Mouse (Mus musculus): ENCODE data around the gene Mfsd11.
A peak's percentile ranks its signal among the peaks of the same experiment; 100 is the strongest.
"Not testable (repeated sequence)": the region's sequence is repeated elsewhere in the genome, so short reads cannot be mapped to it uniquely, and the experiment has no call there.

Gene Mfsd11

GRCm38 (mm10) chr11:116821057-116821940 is 30.9 kb upstream of the Mfsd11 start:
- DNase-seq (ENCODE audit: low spot score), result no peak

DNA sequence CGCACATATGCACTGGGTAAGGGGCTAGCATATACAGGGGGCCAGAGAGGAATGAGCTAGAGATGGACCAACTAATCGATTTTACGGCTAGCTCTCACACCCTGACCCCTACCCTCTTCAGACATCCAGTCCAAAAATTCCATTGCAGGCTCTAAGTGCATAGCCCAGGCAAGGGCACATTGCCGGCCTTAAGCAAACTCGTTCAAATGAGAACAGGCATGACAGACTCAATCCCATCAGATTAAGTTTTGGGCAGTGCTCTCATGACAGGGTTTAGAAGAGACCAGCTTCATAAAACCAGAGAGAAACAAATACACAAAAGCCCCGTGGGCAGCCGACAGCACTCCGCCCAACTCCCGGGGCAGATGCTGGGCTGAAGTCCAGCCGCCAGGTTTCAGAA is 30.0 kb upstream of the Mfsd11 start:
- no peak for DNase-seq (ENCODE audit: low spot score)

- DNase-seq (ENCODE audit: low spot score), result no peak
Observed at GRCm38 (mm10) chr11:116822626-116823025, 29.6 kb upstream of the Mfsd11 start.

- DNase-seq (ENCODE audit: low spot score), result no peak
Observed at GRCm38 (mm10) chr11:116823255-116823654, 29.0 kb upstream of the Mfsd11 start.

GRCm38 (mm10) chr11:116823885-116824284 is 28.4 kb upstream of the Mfsd11 start:
- not testable (repeated sequence) for DNase-seq (ENCODE audit: low spot score)

- DNase-seq (ENCODE audit: low spot score), result no peak
Observed at GRCm38 (mm10) chr11:116825230-116825629, 27.0 kb upstream of the Mfsd11 start.

DNA sequence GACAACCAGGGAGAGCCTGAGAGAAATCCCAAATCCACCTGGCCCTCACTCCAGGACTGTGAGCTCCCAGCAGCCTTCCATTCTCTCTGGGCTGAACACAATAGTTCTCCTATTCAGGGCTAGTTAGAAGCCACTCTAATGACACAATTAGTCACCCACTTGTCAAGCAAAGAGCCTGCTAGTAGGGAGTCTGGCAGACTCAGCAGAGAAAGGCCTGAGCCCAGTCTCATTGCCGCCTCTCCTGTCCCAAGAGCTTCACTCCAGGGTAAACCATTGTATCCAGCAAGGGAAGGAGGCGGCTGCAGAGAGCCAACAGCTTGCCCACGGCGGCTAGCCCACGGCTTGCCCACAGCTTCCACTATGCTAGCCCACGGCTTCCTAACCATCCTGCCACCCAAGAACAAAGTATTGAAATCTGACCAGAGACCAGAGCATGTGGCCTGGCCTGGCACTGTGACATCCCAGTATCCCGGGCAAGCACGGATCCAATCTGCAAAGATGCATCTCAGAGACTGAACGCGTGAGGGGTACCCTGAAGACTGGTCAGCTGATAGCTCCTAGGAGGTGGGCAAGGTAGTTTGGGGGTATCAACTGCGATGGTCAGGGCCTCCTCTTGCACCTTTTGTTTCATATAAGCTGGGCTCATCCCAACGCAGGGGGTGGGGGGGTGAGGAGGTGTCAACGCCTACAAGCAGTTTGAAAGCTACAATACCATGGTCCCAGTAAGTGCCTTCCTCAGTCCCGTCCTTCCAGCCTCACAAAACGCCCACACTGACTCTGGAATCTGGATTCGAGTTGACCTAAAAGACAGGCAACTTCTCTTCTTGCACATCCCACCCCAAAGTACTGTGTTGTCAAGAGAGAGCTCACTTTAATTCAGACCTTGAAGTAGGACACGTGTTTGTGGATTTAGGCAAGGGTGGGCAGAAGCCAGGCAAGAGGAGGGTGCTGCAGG is 25.4 kb upstream of the Mfsd11 start:
- DNase-seq (ENCODE audit: low spot score), result no peak

- DNase-seq (ENCODE audit: low spot score), result peak; percentile 69
Observed at GRCm38 (mm10) chr11:116827534-116828165, 24.6 kb upstream of the Mfsd11 start, which contains the start of gene Mxra7. TSS of gene Mxra7 (minus strand) at chr11:116828046.

DNA sequence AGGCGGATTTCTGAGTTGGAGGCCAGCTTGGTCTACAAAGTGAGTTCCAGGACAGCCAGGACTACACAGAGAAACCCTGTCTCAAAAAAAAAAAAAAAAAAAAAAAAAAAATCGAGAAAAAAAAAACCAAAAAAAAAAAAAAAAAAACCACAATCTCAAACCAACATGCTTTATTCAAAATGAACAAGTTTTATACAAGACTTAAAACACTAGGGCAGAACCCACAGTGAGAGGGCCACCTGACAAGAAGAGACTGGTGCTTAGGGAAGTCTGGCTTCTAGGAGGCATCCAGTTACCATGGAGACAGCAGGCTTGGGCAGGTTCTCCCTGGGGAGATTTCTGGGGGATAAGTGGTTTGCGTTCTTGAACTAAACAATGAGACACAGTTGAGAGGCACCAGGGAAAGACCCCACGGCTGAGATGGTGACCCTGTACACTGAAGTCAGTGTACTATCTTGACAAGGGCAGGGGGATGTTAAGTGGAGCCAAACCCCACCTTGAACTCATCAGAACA is 20.0 kb upstream of the Mfsd11 start:
- DNase-seq (ENCODE audit: low spot score), result no peak

DNA sequence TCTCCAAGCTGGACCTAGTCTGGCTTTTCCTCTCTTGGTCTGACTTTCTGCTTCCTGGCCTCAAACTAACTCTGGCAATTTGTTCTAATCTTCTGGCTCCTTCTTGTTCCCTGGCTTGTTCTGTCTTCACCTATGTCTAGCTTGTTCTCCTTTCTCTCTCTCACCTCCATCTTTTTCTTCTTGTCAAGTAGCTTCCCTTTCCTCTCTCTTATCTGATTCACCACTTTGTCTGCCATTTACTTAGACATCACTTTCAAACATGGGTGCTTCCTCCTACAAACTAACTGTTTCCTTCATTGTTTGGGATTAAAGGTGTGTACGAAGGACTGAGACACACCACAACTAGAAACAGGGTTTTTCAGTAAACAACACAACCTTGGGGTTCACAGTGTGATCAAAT is 17.3 kb upstream of the Mfsd11 start:
- no peak for DNase-seq (ENCODE audit: low spot score)

DNA sequence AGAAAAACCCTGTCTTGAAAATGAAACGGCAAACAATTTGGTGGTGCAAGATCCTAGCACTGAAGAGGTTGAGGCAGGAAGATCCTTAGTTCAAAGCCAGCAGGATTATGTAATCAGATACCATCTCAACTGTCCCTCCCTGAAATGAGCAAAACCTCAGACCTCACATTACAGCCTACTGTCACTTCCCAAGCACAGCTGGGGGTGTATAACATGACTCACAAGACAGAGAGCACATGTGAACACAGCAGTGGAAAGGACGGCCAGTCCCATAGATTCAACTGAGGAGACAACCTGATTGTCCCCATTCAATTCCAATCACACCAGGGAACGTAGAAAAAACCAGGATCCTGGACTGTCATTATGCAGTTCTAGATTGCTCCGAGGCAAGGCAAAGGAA is 16.0 kb upstream of the Mfsd11 start:
- DNase-seq (ENCODE audit: low spot score), result no peak

GRCm38 (mm10) chr11:116837441-116837840 is 14.8 kb upstream of the Mfsd11 start:
- no peak for DNase-seq (ENCODE audit: low spot score)

GRCm38 (mm10) chr11:116838936-116839335 is 13.3 kb upstream of the Mfsd11 start:
- DNase-seq (ENCODE audit: low spot score), result no peak

DNA sequence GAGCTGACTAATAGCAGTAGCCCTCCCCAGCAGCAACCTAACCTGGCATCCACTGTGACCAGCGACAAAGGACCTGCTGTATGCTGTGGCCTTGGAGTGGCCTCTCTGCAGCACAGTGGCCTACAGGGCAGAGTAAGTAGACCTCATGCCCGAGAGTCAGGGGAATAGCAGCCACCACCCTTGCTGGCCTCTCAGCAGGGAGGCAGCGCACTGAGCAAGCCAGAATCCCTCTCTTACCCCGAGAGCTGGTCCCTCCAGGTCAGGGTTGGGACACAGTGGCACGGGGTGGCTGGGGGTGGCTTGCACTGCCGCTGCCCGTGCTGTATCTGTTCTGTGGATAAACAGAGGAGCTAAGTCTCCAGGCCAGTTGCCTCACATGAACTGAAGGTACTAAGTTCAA is 12.6 kb upstream of the Mfsd11 start:
- DNase-seq (ENCODE audit: low spot score), result no peak

GRCm38 (mm10) chr11:116840748-116841147 is 11.5 kb upstream of the Mfsd11 start:
- no peak for DNase-seq (ENCODE audit: low spot score)

GRCm38 (mm10) chr11:116842531-116843260 is 9.5 kb upstream of the Mfsd11 start:
- peak; percentile 49 for DNase-seq (ENCODE audit: low spot score)

GRCm38 (mm10) chr11:116843261-116844233 is 8.7 kb upstream of the Mfsd11 start, which contains the start of the genes Mettl23 and Jmjd6:
TSS of gene Mettl23 (plus strand) at chr11:116843278.
TSS of gene Jmjd6 (minus strand) at chr11:116843449.
- DNase-seq (ENCODE audit: low spot score), result peak; percentile 86

GRCm38 (mm10) chr11:116846593-116847181 is 5.6 kb upstream of the Mfsd11 start:
- DNase-seq (ENCODE audit: low spot score), result no peak

All from ovary, postnatal 10 days (tissue).